Mouse (Mus musculus): ENCODE measurements around the gene Tceanc2. TPM values are rescaled to one million over a fixed set of nuclear protein-coding genes. Genes with fewer than 3 reads are reported as not detected.
A peak's percentile ranks its signal among the peaks of the same experiment; 100 is the strongest.

Tceanc2 gene
- total RNA-seq (2021): 10 to 100 TPM; 13.1 to 14.9 TPM

- peak; percentile 59 for DNase-seq
Measured at GRCm38 (mm10) chr4:107178830-107179490, at the start of gene Tceanc2. Gene Tceanc2 (minus strand): TSS chr4:107179116.

DNA sequence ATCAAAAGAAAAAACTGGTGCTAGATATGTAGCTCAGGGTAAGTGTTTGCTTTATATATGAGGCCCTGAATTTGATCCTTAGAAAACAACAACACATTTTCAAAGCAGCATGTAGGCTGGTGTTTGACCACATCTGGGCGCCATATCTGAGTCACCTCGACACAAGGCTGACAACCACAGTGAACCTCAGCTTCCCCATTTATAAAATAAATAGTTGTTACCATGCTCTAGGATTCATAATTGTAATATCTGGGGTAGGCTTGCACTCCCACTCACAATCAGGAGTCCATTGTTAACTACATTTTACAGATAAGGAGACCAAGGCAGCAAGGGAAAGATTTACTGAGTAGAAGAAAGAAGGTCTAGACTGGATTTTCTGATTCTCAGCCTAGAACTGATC lies 47.4 kb upstream of the Tceanc2 start:
- DNase-seq: no peak

DNA sequence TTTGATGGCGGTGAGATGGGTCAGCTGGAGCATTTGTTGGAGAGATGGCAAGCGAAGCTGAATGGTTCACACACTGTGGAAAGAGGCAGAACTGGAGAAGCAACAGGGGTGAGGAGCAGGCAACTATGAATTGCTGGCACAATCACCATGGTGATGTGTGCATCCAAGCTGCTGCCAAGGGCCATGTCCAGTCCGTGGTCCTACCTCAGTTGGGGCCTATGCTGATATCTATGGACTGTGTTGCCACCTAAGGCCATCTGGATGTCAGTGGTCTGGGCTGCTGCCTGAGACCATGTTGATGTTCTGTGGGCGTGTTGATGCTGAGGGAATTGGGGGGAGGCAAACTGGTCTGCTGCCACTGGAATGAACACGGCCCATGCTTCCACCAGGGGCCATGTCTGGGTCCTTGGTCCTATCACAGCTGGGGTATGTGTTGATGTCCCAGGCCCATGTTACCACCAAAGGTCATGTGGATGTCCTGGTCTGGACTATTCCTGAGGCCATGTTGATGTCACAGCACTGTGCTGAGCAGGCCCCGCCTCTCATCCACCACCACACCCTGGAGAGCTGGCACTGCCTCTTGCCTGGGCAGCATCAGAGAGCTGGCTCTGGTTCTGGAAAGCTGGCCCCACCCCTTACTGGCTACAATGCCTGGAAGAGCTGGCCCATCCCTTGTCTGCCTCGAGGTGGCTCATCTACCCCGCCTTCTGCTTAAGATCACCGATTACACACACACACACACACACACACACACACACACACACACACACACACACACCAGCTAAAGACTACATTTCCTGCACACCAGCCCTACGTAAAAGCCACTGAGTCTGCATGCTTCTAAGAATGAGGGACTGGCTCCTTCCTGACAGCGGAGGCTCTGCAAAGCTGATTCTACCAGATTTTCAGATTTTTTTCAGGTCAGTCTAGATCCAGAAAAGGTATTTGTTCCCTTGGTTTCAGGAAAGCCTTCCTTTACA lies 44.6 kb upstream of the Tceanc2 start:
- peak; percentile 73 for DNase-seq

- DNase-seq: no peak
Measured at GRCm38 (mm10) chr4:107221524-107221923, 42.6 kb upstream of the Tceanc2 start.

DNA sequence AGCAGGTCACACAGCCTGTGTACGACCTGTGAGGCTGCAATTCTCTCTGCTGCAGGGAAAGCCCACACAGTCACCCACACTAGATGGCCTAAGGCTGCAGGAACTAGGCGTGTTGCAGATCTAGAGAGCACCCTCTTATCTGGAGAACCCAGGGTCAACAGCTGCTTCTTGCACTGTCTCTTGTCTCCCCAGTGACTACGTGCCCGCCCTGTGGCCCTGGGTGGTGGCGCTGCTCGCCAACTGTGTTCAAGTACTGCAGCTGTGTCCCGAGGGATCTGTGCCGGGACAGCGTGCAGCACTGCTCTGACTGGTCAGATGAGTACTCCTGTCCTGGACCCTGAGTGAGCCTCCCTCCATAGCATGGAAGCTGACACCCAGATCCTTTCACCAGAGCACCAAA lies 38.7 kb upstream of the Tceanc2 start:
- no peak for DNase-seq

GRCm38 (mm10) chr4:107213279-107214011 lies 34.5 kb upstream of the Tceanc2 start:
- no peak for DNase-seq

DNA sequence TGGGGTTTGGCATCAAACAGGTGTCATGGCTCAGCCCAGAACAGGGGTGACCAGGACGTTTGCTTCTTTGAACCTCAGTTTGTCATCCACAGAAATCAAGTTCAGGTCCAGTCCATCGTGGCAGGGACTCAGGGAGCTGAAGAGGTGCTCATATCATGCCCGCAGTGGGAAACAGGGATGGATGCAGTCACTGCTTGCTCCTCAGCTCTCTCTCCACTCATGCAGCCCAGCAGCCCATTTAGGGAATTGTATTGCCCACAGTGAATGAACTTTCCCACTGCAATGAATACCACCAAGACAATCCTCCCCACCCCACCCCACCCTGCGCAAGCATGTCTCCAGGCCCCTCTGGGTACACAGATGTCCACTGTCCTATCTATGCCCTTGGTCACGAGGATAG lies 33.0 kb upstream of the Tceanc2 start:
- no peak for DNase-seq

DNA sequence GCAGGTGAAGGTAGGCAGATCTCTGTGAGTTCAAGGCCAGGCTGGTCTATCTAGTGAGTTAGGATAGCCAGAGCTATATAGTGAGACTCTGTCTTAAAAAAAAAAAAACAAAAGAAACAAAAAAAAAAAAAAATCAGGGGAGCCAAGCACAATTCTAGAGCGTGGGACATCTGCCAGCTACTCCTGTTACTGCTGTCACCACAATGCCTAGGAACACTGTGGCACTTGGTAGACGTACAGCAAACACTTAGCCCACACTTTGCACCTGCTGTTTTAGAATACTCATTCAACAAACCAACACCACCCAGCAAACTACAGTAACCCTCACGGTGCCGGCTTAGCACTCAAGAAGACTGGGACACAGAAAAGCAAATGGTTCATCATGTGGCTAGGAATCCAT lies 32.5 kb upstream of the Tceanc2 start:
- DNase-seq: no peak

DNA sequence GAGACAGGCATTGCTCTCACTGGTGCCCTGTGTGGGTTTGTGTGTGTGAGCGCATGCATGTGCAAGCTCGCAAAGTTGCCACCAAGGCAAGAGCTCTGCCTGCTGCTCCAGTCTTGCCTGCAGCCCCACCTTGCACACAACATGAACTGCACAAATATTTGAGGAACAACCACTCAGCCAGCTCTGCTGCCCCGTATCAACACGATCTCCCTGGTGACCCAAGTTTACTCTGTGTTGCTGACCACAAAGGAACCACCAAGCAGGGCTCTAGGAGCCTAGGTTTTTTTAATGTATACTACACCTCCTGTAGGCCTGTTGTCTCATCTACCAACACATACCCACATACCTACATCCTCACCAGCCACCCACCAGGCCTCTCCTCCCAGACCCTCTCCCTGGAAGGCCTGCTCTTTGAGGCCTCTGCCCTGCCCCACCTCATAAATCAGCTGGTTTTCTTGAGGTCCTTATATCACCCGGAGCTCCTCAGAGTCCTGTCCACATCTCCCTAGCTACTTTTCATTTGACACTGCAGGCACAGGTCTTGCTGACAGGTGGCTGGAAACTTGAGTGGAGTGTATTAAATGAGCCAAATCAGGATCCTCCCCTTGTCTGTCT lies 31.7 kb upstream of the Tceanc2 start:
- DNase-seq: no peak

DNA sequence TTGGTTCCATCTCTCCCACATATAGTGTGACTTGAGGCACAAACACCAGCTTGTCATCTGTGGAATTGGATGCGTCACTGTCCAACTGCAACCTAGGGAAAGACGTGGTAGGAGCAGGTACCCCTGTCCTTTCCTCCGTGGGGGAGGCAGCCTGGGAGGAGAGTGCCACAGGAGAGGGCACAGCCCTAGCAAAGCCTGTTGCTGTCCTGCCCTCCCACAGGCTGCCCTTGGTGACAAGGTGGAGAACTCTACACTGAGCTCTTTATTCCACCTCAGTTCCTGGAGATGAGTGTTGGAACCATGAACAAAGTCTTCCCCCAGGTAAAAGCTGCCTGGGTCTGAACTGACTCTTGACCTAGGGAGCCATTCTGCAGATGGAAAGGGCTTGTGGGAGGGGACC lies 30.0 kb upstream of the Tceanc2 start, which contains the start of gene Ldlrad1:
Gene Ldlrad1, plus strand, starts transcription at position 301 of the 400 bp plus-strand sequence.
- no peak for DNase-seq

DNA sequence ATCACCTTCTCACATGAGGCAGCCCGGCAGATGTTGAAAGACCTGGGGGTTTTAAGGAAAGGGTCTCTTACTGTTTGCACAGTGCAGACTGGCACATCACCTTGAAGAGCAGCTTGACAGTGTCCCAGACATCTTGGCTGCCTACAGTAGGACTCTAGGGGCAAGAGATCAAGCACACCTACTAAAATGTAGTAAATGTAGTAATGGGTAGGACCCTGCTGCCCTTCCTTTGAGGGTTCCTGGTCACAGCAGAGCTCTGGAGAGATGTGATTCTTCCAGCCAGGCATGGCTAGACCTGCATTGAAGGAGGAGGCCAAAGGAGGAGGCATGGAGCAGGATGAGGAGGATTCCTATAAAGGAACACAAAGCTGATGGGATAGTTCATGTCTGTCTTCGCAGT lies 28.1 kb upstream of the Tceanc2 start:
- DNase-seq: no peak

GRCm38 (mm10) chr4:107203001-107203400 lies 24.1 kb upstream of the Tceanc2 start:
- DNase-seq: no peak

GRCm38 (mm10) chr4:107201779-107202178 lies 22.9 kb upstream of the Tceanc2 start:
- DNase-seq: no peak

GRCm38 (mm10) chr4:107198072-107198471 lies 19.2 kb upstream of the Tceanc2 start:
- DNase-seq: no peak

DNA sequence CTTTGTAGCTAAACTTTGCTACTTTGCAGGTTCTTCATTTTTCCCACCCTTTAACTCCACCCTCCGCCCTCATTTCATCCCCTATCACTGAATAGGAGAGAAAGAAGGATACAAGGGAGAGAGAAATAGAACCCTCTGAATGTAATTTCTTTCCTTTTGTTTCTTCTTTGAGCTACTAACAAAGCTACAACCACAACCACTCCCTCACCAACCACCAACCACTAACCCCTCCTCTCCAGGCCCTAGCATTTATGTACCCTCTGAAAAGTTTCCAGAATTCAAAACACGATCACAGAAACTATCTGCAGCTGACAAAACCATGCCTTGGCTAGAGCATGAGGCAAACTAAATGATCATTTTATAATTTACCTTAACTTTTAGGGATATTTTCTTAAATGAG lies 17.5 kb upstream of the Tceanc2 start:
- no peak for DNase-seq

GRCm38 (mm10) chr4:107193841-107194240 lies 14.9 kb upstream of the Tceanc2 start:
- no peak for DNase-seq

DNA sequence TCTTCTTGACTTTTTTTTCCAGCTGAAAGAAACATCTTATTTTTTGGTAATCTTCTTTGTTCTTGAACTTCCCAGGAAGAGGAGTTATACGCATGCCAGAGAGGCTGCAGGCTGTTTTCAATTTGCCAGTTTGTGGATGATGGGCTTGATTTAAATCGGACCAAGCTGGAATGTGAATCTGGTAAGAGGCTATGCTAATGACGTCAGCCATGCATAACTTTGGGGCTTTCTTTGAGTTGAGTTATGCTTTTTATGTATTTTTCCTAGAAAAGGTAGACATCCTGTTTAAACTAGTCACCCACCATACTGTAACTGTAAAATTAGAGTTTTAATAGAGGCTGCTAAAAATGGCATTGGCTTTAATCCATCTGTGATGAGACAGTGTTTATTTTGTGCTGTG lies 6.8 kb upstream of the Tceanc2 start:
- no peak for DNase-seq

DNA sequence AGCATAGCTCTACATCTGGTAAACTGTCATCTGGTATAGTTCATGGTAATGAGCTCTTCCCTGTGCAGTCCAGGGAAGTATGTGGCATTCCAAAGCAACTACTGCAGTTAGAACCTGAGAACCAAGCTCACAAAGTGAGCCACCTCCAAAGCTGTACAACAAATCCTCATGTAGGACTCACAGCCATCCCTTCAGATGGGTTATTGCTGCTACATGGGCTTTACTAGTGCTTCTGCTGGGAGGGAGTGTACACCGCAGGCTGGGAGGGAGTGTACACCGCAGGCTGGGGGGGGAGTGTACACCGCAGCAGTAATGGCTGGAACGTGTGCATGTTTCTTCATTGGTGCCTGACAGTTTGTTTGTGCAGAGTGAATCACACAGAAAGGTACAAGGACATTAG lies 4.3 kb upstream of the Tceanc2 start:
- no peak for DNase-seq

DNA sequence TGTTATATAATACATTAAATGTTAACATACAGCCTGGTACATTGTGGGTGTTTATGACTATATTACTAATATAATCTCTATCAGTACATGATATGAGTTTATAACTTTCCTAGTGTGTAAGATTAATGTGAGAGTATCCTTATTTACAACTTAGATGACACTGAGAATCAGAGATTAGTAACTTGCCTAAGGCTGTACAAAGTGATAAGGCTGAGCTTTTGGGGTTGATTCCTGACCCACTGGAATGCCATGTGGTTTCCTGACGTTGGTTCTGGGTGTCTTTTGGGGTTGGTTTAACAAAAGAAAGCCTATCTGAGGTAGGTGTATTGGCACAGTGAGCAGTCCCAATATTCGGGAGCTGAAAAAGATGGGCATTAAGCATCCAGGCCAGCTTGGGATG lies 3.9 kb upstream of the Tceanc2 start:
- DNase-seq: no peak

- DNase-seq: no peak
Measured at GRCm38 (mm10) chr4:107181866-107182265, 3.0 kb upstream of the Tceanc2 start.

DNA sequence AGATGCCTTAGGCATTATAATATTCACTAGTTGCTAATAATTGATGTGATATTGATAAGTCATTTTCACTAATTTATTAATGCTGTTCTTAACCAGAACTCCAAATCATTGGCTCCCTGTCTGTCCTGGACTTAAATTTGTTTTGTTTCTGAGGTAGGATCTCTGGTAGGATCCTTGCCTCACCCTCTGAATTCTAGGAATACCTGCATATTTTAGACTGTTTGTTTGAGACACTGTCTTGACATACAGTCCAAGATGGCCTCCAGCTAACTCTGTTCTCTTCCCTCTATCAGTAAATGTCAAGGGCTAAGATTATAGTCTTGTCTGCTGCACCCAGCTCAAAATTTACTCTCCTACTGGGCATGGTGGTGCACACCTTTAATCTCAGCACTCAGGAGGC lies 1.8 kb upstream of the Tceanc2 start:
- DNase-seq: no peak

- DNase-seq: no peak
Measured at GRCm38 (mm10) chr4:107179561-107179960, 645 bp upstream of the Tceanc2 start.
